Mouse (Mus musculus): Measurements from ENCODE around the gene Mettl13. TPM values are rescaled to one million over a fixed set of nuclear protein-coding genes. Genes with fewer than 3 reads are reported as not detected.

The Mettl13 gene
- polyA plus RNA-seq, 1 experiment = 4.3 TPM

- DNase-seq (ENCODE audit: low read depth) = no peak
These were observed 16.0 kb downstream of the Mettl13 start for GRCm38 (mm10) chr1:162532330-162532729.

DNA sequence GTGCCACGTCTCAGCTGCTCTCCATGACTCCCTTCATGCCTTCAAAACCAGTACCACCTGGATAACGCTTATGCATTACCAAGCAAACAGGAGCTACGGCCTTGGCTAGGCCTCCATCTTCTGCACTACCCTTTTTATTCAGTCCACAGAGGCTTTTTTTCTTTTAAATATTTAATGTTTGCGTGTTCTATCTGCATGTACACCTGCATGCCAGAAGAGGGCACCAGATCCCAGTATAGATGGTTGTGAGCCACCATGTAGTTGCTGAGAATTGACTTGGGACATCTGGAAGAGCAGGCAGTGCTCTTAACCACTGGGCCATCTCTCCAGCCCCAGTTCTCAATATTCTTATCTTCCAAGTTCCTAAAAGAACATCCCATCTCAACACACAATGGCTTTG, 16.8 kb downstream of the Mettl13 start:
- no peak for DNase-seq (ENCODE audit: low read depth)

GRCm38 (mm10) chr1:162530666-162531065, 17.7 kb downstream of the Mettl13 start:
- DNase-seq (ENCODE audit: low read depth) = no peak

DNA sequence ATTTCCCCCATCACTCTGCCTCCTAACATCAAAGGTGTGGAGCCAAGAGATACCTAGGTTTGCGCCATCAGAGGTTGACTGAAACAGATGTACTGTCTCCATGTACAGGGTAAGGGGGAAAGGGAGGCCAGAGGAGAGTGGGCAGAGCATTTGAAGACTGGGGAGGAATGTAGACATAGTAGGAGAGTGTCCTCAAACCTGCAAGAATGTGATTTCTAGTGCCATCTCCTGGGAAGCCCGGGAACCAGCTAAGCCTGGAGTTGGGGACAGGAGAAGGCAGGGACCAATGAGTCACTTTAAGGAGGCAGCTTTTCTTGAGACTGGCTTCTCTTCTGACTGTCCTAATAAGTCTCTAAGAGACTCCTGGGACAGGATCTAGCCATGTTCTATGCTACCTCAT, 18.7 kb downstream of the Mettl13 start:
- DNase-seq (ENCODE audit: low read depth) = no peak

DNA sequence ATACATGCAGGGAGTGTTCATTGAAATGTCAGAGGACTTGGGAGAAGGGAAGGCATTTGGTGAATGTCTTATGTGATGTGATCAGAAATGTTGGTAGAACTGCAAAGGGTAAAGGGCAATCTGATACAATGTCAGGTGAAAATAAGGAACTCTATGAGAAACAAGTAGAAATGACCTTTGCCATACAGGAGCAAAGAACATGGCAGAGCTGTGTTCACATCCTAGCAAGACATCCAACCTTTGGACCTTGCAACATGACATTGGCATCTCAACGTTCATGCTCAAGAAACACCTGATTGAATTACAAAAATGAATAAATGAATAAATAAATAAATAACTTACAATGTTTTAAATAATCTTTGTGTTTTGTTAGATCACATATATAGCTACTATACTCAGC, 33.2 kb downstream of the Mettl13 start:
- DNase-seq (ENCODE audit: low read depth) = no peak

DNA sequence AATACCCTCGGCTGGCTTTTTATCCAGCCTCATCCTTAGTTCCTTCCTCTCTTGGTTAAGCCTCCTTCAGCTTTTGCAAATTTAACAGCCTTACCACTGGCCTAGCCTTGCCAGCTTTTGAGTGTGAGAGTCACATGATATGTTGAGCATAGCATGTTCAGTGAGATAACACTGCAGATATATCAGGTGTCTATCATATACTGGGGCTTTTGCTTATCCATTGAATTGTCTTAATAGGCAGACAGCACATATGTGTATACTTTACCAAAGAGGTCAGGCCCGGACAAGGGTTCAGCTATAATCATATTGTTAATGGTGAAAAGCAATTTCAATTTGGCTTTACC, 38.4 kb downstream of the Mettl13 start:
- DNase-seq (ENCODE audit: low read depth) = no peak

DNA sequence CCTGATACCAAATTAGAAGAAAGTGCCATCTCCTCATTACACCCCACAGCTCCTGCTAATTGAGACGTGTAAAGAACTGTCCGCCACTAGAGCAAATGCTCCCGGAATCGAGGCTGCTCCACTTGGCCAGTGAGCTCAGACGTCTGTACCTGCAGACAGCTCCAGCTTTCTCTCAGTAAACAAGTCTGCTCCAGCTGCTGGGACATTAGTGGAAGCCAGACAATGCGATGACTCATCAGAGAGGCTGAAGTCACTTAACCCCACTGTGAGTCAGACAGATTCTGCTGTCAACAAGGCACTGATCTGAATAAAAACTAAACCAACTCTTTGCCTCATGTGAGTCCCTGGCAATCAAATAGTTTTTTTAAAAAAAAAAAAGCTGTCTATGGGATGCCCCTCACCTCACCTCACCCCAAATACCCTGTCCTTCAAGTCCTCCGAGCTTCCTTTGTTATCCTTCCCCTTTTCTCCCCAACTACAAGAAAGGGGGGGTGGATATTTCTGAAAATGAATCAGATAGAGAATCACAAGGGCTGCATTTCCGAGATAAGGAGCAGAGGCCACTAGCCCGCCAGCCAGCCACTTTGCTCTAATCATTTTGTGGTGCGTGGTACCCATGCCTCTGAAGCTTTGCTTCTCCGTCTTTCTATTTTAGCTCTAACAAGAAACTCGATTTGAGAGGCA, 38.9 kb downstream of the Mettl13 start:
- peak; percentile 8 for DNase-seq (ENCODE audit: low read depth)

- DNase-seq (ENCODE audit: low read depth) = no peak
These were observed 39.9 kb downstream of the Mettl13 start for GRCm38 (mm10) chr1:162508211-162509005.

- DNase-seq (ENCODE audit: low read depth) = no peak
These were observed 41.8 kb downstream of the Mettl13 start for GRCm38 (mm10) chr1:162506516-162506915.

GRCm38 (mm10) chr1:162505649-162506048, 42.7 kb downstream of the Mettl13 start:
- DNase-seq (ENCODE audit: low read depth) = no peak

Other genes starting within 250 kb of the Mettl13 start
- gene Dnm3, start 70.5 kb downstream of the Mettl13 start, polyA plus RNA-seq (2012; rRNA removed) = 1.4 and 1.5 TPM in 2 replicates
- 9.1 and 10.4 TPM in 2 replicates for gene Vamp4, start 22.0 kb upstream of the Mettl13 start, polyA plus RNA-seq (2012; rRNA removed)
- gene Myoc, start 90.6 kb upstream of the Mettl13 start, polyA plus RNA-seq (2012; rRNA removed) = 1.0 and 3.6 TPM in 2 replicates
- not detected in 2 replicates for gene Myocos, start 109.7 kb upstream of the Mettl13 start, polyA plus RNA-seq (2012; rRNA removed)
- 18.4 and 33.1 TPM in 2 replicates for gene Prrc2c, start 192.0 kb upstream of the Mettl13 start, polyA plus RNA-seq (2012; rRNA removed)